Mouse (Mus musculus): ENCODE data around the gene Eef1e1. TPM values are rescaled to one million over a fixed set of nuclear protein-coding genes. Genes with fewer than 3 reads are reported as not detected.

Eef1e1 gene
- 9.6 TPM for polyA plus RNA-seq (2014; fragmentation: Illumina TruSeq; extraction: RNeasy Lipid Tissue Mini Kit (QIAGEN cat#74804); ENCODE audit: low read depth, low replicate concordance)

GRCm38 (mm10) chr13:38658528-38659280 is at the start of gene Eef1e1:
Gene Eef1e1, minus strand, starts transcription at chr13:38659058.

DNA sequence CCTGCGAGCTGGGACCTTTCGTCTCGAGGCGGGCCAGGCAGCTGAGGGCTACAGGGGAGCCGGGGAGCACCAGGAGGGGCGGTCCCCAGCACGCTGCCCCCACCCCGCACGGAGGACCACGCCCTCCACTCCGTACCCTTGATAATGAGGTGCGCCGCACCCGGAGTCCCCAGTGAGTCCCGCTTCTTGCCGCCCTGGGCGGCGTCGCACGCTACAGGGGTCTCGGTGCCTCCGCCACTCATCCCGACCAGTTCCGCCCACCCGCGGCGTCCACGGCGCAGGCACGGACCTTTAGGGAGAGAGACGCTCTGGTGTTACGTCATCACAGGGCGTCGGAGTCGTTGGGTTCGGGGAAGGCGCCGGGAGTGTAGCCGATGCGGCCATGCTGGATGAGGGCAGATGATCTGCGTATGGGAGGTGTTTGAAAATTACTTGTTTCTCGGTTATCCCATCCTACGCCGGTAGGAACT is 24.0 kb downstream of the Eef1e1 start, which contains the start of gene Bloc1s5:
Gene Bloc1s5 (minus strand): TSS at position 310 of the 470 bp plus-strand sequence.

Other genes with a start within 250 kb of the Eef1e1 start
- gene Txndc5, start 130.2 kb downstream of the Eef1e1 start, polyA plus RNA-seq (2014; fragmentation: Illumina TruSeq; extraction: RNeasy Lipid Tissue Mini Kit (QIAGEN cat#74804); ENCODE audit: low read depth, low replicate concordance): 136 TPM
- 7.2 TPM for gene Bloc1s5, start 23.9 kb downstream of the Eef1e1 start, polyA plus RNA-seq (2014; fragmentation: Illumina TruSeq; extraction: RNeasy Lipid Tissue Mini Kit (QIAGEN cat#74804); ENCODE audit: low read depth, low replicate concordance)